Mouse (Mus musculus): Measurements from ENCODE around the gene Prkcq.

DNA sequence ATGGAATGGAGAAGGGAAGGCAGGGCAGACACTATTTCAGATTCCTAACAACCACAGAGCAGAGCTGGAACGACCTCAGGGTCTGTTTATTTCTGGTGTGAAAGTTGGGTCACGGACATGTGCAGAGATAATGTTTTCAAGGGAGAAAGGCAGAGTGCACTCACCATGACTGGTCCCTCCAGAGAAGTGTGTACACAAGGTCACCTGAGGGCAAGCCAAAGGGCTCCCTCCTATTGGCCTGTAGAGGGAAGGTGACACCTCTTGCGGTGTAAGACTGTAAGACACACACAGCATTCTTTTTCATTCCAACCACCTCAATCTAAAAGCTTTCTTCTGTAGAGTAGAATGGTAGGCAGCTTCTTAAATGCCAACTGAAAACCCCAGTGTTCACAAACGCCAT, 9.6 kb downstream of the Prkcq start:
- no peak for TF ChIP-seq GATA1 (IDR thresholded peaks at IDR 0.05; ENCODE audit: borderline replicate concordance, low read length)
- TF ChIP-seq FLI1 (IDR thresholded peaks at IDR 0.05; ENCODE audit: low read length) = no peak

All from megakaryocyte, embryonic 14.5 days (primary cell).